Mouse (Mus musculus) frontal cortex, adult (tissue): ENCODE data around the gene Lrrc32.

ENCODE experiments used
- ATAC-seq: cut with Nextera tagmentation; 2 replicates; pipeline ENCODE4 v1.9.2; 2017; ENCODE audit warnings: mild to moderate bottlenecking, moderate library complexity, mixed read lengths; ENCODE audit not compliant: low TSS enrichment

Gene Lrrc32

GRCm38 (mm10) chr7:98510961-98511958 is 22.2 kb downstream of the Lrrc32 start:
- no peak; the same call in 1 of the 2 replicates for ATAC-seq

- ATAC-seq = no peak
These were observed 24.2 kb downstream of the Lrrc32 start for GRCm38 (mm10) chr7:98513251-98513650.

GRCm38 (mm10) chr7:98522576-98522975 is 33.5 kb downstream of the Lrrc32 start:
- no peak for ATAC-seq

DNA sequence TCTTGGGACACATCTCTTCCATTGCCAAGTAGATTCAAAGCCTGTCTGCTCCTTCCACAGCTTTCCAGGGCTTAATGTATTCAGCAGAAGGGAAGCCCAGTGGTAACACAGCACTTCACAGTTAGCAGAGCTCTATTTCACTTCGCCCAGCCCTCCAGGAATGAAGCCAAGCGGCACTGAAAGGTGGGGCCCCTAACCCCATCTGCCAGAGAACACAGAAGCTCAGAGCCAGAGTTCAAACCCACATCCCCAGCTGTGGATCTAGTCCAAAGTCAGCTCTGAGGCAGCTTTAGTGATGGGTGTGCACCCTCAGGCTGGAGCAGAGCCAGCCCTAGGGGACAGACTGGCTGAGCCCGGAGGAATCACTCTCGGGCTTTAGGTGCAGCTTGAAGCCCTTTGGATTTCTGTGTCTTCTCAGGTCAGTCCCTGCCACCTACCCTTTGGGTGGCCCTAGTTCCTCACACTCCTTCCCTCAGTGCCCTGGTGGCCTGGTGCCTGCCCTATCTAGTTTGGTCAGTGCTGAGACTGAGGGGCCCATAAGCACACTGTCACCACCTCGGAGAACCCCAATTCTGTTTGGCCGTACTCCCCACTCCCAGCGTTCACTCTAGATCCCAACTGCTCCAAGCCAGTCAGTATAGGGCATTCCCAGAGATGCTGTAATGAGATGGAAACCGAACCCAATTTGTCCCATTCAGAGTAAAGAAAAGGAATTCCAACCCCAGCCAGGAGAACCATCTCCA is 34.2 kb downstream of the Lrrc32 start:
- no peak for ATAC-seq

GRCm38 (mm10) chr7:98523813-98524361 is 34.8 kb downstream of the Lrrc32 start:
- no peak for ATAC-seq

DNA sequence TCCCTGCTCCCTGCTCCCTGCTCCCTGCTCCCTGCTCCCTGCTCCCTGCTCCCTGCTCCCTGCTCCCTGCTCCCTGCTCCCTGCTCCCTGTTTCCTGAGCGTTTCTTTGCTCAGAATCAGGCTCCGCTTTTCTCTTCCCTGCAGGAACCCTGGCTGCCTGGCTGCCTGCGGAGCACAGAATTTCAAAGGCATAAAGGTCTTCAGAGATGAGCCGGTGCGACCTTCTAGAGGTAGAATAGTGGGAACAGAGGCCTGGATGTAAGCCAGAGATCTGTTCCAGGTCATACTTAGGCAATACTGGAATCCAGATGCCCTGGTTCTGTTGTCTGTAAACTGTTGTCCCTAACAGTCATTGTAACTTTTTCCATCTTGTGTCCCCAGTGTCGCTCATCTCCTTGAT is 35.3 kb downstream of the Lrrc32 start:
- no peak for ATAC-seq

DNA sequence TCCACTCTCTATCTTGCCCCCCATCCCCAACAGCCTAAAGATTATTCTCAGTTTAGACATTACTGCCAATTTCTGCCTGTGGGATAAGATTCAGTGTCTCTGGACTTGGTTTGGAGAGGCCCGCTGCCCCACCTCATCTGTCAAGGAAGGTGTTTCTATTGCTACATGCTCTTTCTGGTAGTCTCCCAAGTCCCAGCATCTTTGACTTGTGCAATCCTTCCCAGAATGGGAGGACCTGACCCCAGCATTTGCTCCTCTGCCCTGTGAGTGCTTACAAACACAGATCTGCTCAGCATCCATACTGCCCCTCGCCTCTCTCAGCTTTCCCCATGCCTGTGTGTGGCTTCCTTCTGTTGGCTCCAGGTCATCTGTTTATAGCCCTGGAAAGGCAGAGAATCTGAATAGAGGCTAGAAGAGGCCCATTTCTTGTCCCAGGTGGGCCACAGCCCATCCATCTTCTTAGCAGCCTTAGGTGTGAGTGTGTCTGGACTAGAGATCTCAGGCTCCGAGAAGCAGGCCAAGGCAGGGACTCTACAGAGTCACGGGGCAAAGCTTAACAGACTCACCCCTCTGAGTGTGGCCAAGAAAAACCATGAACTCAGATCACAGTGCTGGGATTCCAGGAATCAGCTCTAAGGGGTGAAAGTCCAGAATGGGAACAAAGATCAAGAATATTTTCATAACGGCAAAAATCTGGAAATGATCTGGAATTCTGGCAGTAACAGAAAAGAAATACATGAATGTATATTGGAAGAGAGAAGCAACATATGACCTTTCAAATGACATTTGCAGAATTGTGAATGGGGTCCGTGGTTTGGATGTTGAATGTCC is 36.0 kb downstream of the Lrrc32 start:
- ATAC-seq = no peak

DNA sequence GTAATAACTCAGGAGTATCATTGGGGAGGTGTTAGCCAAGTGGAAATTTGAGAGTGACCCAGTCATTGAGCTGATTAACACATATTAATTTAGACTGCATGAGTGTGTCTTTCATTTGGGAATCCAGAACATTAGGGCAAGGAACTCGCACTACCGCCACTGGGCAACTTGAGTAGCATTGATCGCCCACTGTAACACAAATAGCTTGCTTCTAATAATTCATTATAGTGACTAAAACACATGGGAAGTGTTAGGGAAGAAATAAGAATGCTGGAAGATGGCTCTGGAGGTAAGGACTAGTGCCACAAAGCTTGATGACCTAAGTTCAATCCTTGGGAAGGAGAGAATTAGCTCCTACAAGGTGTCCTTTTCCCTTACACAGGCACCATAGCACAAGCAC is 38.0 kb downstream of the Lrrc32 start:
- ATAC-seq = no peak

GRCm38 (mm10) chr7:98531612-98532011 is 42.5 kb downstream of the Lrrc32 start:
- ATAC-seq = no peak

DNA sequence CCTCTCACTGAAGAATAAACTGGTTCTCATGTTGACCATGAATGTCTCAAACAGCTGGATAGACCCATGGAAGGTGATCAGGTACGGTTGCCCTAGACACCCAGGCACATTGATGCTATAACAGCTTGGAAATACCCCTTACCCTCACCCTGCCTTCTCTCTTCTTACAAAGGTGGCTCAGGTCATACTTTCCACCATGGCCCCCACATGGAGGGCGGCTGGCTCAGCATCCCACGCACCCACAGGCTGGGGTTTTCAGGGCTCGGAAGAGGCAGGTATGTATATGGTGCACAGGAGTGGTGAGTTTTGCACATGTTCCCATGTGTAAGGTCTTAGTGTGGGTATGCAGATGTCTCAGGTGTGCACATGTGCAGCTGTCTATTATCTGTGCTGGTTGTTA is 43.9 kb downstream of the Lrrc32 start:
- ATAC-seq = no peak

DNA sequence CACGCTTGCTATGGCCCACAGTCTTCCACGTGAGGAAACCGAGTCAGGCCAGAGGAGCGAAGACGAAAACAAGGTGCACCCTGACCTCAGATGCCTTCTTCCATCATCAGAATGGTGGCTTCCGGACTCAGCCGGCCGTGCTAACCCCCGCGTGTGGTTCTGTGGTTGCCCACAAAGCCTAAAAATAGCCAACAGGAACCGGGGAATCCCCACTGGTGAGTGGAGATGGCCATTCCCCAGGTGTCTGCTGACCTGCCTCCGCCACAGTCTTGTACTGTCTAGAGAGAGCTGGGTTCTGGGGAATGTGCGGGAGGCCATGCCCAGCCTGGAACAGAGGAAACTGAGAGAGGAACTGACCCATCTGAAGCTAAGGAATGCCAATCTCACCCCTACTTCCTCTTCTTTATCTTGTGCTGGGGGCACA is 45.4 kb downstream of the Lrrc32 start:
- no peak for ATAC-seq

DNA sequence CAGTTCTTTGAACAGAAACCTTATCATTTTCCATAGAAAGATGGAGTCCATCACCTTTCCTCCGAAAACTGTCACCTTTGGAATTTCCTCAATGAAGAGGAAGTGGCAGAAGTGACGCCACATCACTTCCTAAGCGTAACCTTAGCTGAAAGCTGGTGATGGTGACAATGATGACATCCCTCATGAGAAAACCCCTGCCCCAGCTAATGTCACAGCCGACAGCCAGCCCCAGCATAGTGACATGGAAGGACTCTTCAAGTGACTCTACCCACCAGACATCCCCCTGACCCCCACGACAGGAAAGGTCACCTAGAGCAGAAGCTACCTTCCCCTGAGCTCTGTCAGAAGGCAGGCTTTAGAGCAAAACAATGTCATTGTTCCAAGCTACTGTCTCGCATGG is 46.1 kb downstream of the Lrrc32 start:
- ATAC-seq = no peak

- no peak for ATAC-seq
These were observed 46.8 kb downstream of the Lrrc32 start for GRCm38 (mm10) chr7:98535882-98536281.

- ATAC-seq = no peak
These were observed 48.3 kb downstream of the Lrrc32 start for GRCm38 (mm10) chr7:98537210-98537966.

- no peak for ATAC-seq
These were observed 49.0 kb downstream of the Lrrc32 start for GRCm38 (mm10) chr7:98537967-98538573.

DNA sequence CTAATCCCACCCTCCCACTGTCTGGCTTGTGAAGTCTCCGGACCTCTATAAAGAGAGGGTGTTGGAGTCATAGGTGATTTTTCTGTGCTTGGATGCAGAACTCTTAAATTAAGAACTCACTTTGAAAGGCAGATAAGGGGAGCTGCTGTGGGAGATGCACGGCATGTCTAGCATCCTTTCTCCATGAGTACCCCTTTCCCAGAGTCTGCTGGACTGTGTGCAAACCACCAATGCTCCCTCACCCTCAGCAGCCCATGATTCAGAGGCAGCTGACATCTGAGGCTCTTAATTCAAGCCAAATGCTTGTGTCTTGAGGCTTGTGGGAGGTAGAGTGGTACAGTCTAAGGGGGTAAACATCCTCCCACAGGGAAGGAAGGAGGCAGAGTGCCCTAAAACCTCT is 51.8 kb downstream of the Lrrc32 start:
- ATAC-seq = no peak

- no peak for ATAC-seq
These were observed 52.5 kb downstream of the Lrrc32 start for GRCm38 (mm10) chr7:98541564-98541963.

DNA sequence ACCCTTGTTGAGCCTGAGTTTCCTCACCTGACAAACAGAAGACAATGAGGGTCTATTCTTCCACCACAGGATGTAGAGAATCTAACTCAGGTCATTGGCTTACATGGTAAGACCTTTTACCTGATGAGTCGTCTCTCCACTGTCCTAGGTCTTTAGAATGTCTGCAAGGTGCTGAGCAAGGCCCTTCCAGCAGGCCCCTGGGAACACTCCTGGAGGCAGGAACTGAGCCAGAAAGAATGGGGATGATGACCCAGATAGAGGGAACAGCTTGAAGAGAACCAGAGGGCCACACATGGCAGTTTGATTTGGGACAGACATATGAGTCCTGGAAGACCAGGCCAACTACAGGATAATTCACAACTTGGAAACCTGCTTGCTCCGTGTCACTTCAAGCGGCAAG is 53.2 kb downstream of the Lrrc32 start:
- 0 out of 2 replicates have a peak, but pooled peaks have one; percentile 4 for ATAC-seq

- peak; percentile 88 for ATAC-seq
These were observed 53.7 kb downstream of the Lrrc32 start for GRCm38 (mm10) chr7:98542731-98543142.

DNA sequence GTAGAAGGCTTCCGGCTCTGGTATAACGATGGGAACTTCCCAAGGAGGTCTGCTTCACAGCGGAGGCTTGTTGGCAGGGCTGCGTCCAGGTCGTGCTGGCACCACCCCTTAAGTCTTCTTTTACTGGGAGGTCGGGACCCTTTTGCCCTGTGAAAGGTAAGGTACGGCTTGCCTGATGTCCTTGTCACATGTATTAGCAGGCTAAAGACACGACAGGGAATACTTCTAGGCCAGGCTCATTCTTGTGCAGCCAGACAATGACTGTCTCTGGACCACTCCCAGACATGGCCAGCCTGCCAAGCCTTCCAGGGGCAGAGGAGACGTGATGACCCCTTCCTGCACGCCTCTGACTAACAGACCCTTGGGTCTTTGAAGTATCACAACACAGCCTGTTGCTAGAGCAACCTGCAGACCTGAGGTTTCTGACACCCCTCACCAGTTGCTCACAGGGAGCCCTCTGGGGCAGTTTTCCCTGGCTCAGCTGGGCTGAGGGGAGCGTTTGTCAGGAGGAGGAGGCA is 54.8 kb downstream of the Lrrc32 start:
- no peak for ATAC-seq
